Mouse (Mus musculus) thymus, postnatal 14 days (tissue): Measurements from ENCODE around the gene Sept8.
A peak's percentile ranks its signal among the peaks of the same experiment; 100 is the strongest.

Experiments
- DNase-seq: peaks from one replicate; pipeline ENCODE4 v3.0.0; 2021

Gene Sept8

DNA sequence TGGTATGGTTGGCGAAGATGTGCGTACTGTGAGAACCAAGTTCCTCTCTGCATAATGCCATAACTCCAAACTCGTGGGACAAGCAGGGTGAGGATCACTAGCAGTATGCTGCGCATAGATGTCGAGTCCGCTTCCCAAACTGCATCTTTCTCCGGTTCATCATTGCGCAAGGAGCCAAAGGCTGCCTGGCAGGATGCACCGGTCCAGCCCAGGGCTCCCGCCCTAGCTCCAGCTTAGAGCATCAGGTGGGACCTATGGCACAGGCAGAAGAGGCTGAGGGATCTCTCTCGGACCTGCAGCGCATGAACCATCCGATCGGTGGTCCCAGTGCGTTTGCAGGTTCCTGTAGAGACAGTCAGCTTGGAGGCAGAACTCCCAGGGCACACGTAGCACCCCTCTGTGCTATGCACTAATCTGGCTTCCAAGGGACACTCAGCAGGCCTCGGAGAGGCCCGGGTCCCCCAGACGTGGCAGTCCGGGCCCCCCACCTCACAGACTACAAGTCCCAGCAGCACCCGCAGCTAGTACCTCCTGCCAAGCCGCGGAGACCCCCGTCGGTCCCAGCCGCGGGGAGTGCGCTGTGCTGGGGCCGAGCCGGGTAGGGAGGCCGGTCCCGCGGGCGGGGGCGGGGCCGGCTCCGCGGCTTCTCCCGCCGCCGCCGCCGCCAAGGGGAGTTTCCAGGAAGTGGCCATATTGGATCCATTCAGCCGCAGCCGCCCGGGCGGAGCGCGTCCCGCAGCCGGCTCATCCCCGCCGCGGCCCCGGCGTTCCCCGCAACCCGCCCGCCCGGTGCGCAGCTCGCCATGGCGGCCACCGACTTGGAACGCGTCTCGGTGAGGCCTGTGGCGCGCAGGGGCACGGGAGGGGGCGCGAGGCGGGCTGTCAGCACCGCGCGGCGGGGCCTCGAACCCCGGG is at the start of gene Sept8:
Gene Sept8 (plus strand): TSS at position 51 of the 915 bp plus-strand sequence.
- DNase-seq, result peak; percentile 52

DNA sequence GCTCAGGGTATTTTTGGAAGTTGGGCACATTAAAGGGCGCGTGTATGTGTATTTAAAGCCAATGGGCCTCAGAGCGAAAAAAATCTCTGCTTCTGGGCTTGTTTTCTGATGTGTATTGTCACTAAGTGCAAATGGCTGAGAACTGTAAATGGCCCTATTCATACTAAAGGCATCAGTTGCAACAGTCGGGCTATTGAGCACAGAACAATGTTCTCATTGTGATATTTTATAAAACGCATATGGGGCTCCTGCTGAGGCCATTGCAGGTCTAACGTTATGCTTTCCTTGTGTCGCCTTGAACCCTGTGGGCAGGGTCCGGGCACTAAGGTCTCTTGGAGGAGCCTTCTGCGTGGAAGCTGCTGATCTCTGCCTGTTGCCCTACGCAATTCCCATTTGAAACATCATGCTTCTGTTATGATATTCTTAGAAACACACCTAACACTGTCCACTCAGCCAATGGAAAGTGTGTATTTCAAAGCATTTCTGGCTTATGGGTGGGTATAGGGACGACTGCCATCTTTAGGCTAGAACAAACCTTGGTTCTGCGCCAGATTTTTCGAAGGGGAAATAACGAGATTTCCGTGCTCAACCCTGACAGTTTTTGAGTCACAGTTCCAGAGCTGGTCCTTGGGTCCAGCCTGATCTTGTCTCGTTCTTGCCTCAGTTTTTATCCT is 49.6 kb upstream of the Sept8 start:
- no peak for DNase-seq

DNA sequence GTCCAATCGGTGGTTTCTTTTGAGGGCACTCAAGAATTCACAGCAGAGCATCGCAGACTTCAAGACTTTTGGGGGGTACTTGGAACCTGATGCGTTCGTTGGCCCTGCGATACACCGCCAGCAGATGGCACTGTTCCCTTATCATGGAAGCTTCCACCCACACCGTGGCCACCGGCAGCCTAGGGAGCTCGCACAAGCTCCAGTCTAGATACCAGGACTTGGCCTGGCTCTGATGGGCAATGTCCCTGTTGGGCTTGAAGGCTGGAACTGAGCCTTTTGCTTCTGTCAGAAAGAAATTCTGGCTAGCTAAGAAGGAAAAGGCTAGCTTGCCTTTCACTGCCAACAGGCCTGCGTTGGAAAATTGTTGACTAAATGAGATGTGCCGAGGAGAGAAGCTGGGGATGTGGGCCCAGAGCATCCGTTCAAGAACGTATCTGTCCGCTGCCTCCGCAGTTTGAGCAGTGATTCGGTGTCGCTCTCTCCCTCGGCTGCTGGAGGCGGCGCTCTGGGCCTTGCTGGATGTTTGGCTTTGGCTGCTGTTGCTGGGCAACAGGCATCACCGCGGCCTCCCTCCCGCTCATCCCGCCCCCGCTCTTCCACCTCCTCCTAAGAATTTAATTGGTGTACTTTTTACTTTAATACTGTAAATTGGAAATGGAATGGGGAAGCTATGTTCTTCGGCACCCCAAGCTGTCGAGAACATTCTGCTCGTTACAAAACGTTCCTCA is 48.9 kb upstream of the Sept8 start, which contains the start of gene Gm9837:
Gene Gm9837 (minus strand): TSS at position 512 of the 728 bp plus-strand sequence.
- peak; percentile 87 for DNase-seq

DNA sequence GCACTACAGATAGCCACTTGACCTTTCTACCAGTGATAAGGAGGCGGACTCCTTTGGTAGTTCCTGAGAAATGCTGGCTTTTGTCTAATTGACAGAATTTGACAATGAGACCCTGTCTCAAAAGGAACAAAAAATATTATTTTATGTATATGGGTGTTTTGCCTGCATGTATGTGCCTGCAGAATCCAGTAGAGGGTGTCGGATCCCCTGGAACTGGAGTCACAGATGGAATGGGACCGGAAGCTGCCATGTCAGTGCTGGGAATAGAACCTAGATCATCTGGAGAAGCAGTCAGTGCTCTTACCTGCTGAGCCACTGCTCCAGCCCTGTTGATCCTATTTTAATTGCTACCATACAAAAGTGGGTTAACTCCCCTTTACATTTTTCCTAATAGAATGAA is 46.3 kb upstream of the Sept8 start:
- DNase-seq, result no peak

DNA sequence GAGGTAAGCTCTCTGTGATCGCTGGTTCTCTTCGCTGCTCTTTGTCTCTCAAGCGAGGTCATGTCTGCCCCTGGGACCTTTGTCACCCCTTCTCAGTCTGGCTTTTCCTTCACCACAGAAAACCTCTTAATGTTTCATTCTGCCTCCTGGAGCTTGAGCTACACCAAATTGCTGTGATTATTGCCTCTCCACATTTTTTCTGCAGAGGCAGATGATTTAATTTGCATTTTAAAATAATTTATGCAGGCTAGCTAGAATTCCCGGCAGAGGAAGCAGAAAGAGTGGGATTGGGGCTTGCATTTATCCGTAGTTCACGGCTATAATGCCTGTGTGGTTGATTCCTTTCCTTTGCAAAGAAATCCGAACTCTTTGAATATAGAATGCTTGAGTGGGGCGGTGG is 43.4 kb upstream of the Sept8 start:
- no peak for DNase-seq

DNA sequence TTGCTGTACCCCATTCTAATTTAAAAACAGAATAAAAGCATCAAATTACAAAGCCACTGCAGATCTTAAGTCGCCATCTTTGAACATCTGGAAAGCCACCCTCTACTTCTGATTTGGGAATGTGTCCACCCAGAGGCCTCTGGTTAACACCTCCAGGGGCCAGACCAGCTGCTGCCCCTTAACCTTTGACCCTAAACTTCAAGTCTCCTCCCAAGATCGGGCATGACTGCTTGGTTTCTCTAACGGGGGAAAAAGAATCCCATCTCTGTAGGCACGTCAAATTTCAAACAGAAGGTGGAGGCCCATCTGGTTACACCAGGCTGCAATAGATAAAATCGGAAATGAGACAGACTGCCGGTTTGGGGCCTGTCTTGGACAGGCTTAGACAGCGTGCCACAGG is 41.2 kb upstream of the Sept8 start:
- DNase-seq, result no peak

DNA sequence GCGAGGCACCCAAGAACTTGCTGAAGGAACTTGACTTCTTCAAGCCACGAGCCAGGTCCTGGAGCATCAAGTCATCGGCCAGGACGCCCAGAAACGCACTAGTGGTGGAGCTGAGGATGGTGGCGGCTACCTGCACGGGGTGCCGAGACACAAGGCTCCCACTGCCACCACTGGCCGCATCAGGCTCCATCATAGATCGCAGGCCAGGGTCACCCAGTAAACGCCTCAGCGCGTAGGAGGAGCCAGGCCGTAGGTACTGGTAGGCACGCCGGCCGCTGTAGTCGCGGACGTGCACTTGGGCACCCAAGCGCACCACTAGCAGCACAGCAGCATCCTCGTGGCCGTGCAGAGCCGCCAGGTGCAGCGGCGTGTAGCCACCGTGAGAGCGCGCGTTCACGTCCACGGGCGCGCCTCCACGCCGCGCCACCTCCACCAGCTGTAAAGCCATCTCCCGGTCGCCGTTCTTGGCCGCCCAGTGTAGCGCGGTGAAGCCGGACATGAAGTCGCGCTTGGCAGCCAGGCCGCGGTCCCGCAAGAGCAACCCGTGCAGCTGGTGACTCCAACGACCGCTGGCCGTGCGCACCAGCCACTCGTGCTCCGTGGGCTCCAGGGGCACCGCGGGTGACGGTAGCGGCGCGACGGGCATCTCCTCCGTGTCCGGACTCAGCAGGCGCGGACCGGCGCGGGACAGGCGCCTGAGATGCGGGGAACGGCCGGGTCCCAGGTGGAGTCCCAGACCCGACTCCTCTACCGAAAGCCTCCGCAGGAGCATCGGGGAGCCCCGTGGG is 40.5 kb upstream of the Sept8 start:
- no peak for DNase-seq

DNA sequence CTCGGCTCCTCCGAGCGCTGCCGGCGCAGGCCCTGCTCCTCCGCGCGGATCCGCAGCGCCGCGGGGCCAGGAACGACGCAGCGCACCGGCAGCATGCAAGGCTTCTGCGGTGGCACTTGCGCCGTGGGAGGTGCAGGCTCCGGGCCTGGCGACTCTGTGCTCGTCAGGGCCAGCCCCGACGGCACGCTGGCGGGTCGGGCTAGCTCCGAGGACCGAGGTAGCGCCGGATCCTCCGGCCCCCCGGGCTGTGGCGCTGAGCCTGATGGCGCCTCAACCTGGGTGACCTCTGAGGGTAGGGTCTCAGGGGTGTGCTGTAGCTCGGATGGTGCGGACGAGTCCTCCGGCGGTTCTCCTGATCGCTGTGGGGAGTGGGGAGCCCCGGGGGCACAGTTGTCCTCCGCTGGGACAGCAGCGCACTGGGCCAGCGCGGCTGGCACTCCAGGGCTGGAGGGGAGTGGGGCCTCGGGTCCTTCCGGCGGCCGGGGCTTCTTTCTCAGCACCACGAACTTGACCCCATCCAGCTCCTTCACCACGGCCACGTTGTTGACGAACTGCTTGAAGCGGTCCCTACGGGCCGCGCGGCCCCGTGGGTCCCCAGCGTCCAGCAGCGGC is 39.8 kb upstream of the Sept8 start:
- DNase-seq, result no peak

DNA sequence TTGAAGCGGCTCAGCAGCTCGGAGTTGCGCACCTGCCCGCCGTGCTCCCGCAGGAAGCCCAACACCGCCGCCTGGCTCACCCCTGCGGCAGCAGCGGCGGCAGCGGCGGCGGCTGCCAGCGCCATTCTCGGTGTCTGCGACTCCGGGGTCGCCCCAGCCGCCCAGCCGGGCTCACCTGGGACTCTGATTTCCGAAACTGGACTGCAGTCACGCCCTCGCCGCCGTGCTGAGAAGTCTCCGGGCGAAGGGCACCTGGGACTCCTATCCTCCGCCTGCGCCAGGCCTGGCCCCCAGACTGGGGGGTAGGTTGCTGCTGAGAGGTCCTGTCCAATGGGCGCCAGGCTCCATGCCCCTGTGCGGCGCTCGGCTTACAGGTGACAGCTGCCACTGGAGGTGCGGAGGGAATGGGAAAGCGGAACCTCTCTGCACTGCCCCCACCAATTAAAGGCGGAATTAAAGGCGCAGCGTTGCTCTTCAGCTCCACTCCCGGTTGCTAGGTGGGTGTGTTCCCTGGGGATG is 39.2 kb upstream of the Sept8 start, which contains the start of the genes Gm9945 and Sowaha:
Gene Gm9945 (plus strand): TSS at position 384 of the 519 bp plus-strand sequence.
Gene Sowaha (minus strand): TSS at position 492 of the 519 bp plus-strand sequence.
- DNase-seq, result peak; percentile 27

DNA sequence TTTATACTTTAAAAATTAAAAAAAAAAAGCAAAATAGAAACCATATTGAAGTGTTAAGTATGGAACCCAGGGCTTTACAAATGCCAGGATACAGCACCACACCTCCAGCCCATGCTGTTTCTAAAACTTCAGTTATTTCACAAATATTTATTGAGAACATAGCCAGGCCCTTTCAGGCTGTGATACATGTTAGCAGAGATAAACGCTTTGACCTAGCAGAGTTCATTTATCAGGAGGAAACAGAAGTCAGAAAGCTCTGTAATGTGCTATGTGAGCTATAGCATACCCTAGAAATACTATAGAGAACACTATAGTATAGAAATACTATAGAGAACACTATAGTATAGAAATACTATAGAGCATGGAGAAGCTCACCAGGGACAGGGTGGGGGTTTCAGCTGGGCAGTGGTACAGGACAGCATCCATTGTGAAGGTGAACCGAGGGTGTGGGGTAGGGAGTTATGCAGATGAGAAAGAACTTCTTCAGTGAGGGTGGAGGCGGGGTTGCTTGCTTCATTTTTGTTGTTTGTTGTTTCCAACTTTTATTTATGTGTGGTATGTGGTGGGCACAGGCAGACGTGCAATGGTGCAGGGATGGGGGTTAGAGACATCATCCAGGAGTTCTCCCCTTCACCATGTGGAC is 37.8 kb upstream of the Sept8 start:
- DNase-seq, result no peak

DNA sequence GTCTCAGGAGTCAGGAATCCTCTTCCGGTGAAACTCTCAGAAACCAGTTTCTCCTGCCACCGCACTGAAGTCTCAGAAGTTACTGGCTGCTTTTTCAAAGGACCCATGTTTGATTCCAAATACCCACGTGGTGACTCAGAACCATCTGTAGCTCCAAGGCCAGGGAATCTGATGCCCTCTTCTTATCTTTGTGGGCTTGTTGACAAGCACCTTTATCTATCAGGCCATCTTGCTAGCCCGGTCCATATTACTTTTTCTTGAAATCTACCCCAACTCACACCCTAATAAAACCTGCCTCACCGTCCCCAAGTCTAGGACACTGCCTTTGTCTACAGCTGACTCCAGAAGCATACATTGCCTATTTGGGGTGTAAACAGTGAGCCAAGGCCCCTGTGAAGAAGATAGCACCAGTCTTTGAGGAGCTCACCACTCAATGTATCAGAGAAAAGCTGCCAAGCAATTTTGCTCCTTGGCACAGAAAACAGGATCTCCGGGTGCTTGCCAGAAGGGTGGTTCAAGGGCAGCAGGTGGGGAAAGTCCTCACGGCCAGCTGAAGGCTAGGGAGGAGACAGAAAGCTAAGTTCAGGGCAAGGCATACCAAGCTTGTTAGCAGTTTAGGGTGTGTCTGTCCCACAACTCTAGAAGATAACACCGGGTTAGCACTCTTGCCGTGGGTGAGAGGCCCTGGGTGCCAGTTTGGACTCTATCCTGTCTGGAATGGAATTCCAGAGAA is 35.7 kb upstream of the Sept8 start:
- DNase-seq, result no peak

DNA sequence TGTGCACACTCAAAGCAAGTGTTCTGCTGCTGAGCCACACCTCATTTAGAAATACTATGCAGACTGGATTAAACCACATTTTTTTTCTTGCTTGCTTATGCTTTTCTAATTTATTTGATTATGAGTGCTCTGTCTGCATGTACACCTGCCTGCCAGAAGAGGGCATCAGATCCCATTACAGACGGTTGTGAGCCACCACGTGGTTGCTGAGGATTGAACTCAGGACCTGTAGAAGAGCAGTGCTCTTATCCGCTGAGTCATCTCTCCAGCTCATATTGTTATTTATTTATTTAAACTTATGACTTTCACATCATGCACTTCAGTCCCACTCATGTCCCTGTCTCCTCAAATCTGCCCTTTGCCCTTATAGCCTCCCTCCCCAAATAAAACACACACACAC is 33.3 kb upstream of the Sept8 start:
- no peak for DNase-seq

DNA sequence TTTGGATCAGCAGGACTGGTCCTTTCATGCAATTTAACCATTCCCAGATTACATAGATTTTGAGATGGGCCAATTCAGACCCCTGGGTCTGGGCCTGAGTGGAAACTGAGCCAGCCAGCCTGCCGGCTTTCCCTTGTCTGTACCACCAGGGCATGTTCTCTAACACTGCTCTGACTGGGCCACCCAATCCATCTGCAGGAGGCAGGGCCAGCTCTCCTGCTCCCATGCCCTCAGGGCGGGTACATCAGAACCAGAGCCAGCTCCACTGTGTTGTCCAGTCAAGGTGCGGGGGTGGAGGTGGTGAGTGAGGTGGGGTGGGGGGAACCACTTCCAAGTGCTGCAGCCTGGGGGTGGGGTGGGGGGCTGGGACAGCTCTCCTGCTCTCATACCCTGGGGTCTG is 32.7 kb upstream of the Sept8 start:
- no peak for DNase-seq

DNA sequence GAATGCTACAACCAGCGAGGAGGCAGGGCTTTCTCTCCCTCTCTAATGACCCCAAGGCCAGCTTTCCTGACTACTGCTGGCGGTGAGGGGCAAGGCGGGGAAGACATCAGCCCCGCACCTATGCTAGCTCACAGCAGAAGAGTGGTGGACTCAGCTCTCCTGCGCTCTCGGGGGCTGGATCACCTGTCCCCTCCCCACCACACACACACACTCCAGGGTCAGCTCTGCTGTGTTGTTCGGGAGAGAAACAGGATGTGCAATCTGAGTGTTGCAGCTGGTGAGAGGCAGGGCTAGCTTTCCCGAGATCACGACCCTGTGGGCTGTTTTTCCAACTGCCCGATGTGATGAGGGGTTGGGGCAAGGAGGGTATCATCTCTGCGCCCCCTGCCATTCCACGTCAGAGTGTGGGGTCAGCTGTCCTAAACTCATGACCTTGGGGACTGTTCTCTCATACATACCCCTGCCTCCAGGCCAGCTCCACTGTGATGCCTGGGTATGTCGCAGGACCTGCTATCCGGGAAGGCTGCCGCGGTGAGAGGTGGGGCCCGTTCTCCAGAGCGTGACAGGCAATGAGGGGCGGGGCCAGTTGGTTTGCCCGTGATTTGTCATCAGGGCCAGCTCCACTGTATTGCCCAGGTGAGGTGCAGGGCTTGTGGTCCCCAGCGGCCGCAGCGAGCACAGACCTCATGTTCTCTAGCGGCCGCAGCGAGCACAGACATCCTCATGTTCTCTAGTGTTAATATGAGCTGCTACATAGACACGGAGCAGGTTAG is 32.0 kb upstream of the Sept8 start:
- no peak for DNase-seq

DNA sequence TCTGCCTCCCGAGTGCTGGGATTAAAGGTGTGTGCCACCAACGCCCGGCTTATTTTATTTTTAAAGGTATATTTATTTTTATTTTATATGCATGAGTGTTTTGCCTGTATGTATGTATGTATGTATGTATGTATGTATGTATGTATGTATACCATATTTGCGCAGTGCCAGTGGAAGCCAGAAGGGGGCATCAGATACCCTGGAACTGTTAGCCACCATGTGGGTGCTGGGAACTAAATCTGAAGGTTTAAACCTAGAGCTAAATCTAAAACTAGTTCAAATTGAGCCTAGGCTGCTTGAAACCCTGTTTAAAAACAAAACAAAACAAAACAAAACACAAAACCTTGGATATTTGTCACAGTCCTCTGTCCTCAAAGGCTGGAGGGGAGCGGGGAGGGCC is 30.1 kb upstream of the Sept8 start:
- DNase-seq, result no peak

DNA sequence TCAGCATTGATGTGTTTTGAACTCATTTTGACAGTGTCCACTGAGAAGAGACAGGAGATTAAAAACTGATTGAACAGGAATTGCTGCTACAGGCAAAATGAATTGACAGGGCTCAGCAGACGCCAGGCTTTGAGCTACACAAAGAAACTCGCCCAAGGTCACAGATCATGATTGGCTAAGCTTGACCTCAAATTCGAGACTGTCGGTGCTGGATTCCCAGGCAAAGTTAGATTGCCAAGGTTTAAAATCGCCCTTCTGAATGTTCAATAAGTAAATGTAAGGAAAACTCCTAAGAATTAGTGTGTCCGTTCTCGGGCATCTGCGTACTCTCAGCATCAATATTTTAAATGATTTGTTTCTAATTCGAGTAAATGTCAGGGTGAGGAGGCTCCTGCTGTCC is 29.6 kb upstream of the Sept8 start:
- DNase-seq, result no peak

DNA sequence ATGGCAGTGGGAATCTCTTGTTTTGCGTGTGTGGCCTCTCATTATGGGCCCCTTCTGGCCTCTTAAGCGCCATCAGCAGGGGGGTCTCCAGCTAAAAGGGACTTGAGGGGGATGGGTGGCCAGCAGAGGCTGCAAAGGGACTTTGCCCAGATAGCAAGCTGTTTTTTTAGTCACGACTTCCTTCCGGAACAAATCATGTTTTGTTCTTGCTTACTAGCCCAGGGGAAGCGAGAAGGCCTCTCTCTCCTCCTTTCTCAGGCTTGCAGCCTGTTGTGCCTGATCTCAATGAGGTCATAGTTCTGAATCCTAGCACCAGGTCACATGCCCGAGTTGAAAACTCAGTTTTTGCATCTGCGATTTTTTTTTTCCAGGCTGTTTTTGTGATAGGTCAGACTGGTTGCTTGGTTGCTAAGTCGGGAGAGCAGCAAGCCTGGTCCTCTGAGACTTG is 27.1 kb upstream of the Sept8 start:
- DNase-seq, result no peak

DNA sequence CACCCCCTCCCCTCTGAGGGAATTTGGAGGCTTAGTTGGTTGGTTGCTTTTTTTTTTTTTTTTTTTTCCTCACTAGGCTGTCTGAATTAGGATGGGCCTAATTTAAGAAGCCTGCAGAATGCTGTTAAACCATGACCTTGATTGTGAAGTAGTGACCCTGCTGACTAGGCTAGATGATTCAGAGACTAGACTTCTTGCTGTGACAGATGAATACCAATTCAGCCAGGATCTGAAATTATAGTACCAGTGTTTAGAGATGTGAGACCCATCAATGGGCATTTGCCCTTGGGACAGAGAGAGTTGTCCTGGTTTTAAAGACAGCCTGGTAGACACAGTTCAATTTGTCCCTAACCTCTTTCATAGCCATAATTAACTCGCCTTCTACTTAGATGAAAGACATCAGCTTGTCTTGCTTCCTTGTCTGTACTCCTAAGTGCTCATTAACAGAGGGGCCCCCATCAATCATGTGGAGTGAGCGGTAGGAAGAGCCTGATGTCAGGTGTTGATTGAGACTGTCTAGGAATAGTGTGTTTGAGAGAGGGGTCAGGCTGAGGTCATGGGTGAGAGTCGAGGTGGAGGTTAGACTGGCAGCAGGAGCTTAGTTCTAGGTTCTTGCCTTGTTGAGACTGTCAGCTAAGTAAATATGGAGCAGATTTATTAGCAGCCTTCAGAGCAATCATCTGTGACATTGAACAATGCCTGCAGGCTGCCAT is 25.7 kb upstream of the Sept8 start:
- no peak for DNase-seq

DNA sequence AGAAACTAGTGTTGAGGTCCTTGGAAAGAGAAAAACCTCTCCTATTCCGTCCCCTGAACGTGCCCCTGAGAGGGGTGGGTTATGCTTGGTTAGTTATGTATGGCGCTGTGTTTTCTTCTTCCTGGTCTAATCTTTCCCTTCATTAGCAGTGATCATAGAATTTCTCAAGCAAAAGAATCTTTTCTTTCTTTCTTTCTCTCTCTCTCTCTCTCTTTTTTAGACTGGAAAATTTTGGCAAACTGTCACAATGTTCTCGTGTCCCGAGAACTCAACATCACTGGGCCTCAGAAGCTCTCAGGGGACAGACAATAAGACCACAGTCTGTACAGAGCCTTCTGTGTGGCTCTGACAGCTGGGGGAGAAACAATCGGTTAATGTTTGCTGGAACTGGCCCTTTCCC is 23.6 kb upstream of the Sept8 start:
- DNase-seq, result no peak
